Mouse (Mus musculus): ENCODE measurements at regions not wholly inside any gene's neighbourhood (a gene's known extent, or its start where the extent isn't known, plus 50 kb on each side); places are given as distances from the start of the nearest gene placed in this dataset.

DNA sequence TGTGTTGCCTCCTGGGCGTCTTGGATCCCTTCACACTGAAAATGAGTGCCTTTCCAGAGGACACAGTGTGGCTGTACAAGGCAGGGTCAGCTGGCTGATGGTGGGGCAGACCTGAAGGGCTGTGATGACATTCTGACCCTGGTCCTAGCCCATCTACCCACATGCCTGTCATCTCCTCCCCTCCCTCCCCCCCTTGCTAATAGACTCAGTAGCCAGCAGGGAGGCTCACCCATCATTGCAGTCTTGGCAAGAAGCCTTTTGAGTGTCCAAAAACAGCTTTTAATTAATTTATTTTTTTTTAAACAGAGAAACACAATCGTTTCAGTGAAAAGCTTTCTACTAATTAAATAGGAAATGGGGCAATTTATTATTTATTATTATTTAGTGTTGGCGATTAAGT is 67.0 kb upstream of the Ssx2ip start:
- no peak for DNase-seq (ENCODE audit: low read depth in 2 of 2, low spot score in 2 of 2)

DNA sequence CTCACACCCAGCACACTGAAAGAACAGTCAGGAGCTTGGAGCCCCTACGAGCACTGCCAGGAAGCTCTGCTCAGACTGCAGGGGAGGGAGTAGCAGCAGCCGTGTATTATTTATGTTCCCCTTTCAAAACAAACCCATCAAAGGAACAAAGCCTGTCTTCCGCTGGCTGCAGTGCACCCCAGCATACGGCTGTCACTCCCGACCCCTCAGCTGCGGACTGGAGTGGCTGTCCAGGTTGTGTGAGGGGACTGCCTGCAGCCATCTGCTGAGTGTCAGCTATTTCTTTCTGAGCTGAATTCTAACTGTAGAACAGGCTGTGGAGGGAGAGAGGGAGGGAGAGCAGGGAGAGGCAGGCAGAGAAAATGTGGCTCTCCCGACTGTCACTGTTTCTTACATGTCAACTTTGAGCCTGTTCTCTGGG is 66.6 kb upstream of the Ssx2ip start:
- no peak for DNase-seq (ENCODE audit: low read depth in 2 of 2, low spot score in 2 of 2)

DNA sequence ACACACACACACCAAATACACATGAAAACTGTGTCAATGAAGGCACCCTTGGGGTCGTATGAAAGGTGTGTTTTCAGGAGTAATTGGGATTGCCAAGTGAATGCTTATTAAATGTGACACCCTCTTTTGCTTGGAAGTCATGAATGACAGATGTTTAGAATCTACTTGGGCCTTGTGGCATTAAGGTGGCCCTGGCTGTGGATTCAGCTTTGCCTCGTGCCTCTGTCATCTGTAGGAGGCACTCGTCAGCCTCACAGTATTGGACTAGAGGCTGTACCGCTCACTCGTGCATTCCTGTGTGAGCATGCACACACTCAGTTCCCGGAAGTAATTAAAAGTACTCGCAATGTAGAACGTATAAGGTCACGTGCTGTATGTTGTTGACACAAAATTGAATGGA is 66.0 kb upstream of the Ssx2ip start:
- DNase-seq (ENCODE audit: low read depth in 2 of 2, low spot score in 2 of 2) = no peak

DNA sequence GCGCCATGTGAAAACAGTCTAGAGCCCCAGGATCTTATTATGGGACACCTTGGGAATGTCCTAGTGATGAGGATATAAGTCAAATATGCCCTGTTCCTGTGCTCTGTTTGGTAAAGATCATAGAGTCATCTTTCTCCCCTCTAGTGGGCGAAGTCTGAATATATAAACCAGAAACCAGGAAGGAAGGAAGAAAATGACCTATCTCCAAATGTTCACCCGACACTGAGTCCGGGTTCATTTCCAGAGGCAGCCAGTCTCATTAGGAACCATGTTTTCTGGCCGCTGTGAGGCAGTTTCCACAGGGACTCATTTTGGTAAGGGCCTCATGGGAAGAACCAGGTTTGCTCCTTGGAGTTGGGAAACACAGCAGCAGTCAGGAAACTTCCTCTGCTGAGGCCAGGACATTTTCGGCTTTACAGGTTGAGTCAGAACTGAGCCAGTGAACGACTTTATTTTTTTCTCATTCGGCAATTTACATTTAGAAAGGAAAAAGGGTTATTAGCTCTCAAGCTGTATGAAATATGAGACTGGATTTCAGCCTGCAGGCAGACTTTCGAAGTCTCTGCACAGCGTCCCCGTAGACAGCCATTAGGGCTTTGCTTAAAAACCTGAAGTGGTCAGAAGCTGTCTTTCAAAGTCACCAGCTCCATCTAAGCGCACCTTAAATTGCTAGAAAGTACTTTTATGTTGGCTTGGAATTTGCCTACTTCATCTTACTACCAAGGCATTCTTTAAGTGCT is 64.0 kb upstream of the Ssx2ip start:
- DNase-seq (ENCODE audit: low read depth in 2 of 2, low spot score in 2 of 2) = no peak

DNA sequence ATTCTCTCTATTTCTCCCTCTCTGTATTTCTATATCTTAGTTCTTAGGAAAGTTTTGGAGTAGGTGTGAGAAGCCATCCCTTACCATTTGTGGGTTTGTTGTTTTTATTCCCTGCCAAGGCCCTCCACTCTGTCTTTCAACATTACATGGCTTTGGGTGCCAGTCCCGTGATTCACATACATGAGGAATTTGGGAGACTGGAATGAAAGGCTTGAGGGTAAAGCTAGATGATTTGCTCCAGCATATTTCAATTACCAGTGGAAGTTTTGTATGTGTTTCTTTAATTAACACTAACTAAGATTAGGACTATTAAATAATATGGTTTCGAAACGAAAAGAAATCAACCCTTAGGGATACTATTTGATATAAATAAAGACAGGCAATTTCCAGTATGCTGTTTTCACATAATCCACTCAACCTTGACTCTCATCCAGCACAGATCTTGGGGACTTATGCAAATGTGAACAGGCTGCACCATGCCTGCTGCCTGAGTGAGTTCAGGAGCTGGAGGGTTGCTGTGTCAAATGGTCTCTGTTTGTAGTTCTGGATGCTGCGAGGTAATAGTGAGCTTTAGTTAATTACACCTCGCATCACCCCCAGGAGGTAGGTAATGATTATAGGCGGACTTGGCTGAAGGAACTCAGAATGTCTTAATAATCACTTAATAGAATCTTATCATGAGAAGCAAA is 62.6 kb upstream of the Ssx2ip start:
- no peak for DNase-seq (ENCODE audit: low read depth in 2 of 2, low spot score in 2 of 2)

DNA sequence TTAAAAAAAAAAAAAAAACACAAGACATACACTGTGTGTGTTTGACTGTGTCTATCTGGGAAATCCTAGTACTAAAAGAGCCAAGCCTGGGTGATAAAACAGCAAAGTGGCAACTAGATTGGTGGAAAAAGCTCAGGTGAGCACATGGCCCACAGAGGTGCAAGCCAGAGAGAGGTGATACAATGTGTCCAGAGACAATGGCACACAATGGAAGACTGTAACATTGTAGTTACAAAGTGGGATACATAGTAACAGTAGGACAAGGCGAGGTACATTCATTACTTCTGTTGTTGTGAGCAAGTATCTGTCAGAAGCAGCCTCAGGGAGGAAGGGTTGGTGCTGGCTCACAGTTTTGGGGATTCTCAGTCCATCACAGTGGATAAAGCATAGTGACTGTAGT is 61.7 kb upstream of the Ssx2ip start:
- DNase-seq (ENCODE audit: low read depth in 2 of 2, low spot score in 2 of 2) = no peak

DNA sequence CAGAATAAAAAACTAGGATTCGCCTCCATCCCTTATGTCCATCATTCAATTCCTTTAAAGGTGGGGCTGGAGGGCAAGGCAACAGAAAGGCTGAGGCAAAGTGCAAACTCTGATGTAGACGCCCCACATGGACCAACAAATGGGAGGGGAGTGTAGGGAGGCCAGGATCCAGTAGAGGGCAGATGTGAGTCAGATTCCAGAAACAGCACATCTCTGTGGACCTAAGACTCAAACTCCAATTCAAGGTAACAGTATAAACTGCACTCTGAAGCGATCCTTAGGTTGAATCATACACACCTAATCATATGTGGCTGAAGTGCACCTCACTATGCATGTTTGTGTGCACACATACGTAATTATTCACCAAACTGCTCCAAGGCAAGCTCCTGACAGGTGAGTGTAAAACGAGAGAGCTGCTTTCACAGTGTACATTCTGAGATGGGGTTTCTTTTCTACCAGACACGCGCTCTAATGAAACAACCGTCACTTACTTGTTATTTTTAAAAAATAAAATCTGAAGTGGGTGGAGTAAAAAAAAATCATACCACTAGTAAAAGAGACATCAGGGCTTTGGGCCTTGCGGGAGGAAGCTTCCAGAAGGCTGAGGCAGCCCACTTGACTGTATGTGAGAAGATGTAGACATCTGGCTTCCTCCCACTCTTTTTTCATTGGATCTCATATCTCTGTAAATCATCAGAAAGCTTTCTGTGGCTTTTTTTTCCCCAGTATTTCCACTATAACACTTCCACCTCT is 60.6 kb upstream of the Ssx2ip start:
- DNase-seq (ENCODE audit: low read depth in 2 of 2, low spot score in 2 of 2) = peak; percentile 5 to 44

DNA sequence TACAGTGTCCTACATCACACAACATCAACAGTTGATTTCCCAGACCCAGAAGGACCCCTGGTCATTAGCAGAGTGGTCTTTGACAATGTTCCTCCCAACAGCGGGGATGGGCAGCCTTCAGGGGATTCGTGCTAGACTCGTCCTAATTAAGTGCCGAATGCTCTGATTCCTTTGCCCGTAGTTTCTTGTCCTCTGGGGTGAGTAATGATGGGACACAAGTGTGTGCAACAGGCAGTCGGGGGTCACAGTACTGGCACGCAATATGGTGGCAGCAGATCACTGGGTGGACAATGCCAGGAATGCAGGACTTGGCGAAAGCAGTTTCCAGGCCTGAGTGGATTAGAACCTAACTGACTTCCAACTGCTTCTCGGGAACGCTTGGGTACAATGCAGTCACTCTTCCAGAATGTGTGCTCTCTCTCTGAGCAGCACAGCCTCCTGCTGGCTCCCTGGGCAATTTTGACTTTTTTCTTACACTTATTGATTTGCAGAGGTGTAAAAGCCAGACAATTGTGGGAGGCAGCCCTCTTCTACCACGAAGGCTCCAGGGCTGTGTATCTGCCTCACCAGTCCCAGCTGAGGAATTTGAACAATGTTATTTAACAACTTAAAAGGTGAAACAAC is 59.9 kb upstream of the Ssx2ip start:
- DNase-seq (ENCODE audit: low read depth in 2 of 2, low spot score in 2 of 2) = no peak

DNA sequence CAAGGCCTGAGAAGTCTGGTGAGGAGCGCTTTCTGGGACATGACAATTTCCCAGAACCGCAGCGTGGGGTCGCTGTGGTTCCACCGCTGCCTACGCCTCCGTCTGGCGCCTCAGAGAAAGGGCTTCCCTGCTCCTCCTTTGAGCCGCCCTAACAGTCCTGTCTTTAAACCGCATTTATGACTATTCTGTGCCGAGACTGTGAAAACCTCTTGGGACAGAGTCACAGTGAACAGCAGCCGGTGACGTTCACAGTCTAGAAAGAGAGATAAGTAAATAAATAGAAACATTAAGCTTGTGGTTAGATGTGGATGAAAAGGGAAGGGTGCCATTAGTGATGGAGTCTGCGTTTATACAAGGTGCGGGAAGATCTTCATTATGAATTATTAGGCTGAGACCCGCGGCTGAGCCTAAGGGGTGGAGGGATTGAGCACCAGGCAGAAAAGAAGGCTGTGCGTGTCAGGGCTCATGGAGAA is 59.1 kb upstream of the Ssx2ip start:
- DNase-seq (ENCODE audit: low read depth in 2 of 2, low spot score in 2 of 2) = peak; percentile 27 to 40

DNA sequence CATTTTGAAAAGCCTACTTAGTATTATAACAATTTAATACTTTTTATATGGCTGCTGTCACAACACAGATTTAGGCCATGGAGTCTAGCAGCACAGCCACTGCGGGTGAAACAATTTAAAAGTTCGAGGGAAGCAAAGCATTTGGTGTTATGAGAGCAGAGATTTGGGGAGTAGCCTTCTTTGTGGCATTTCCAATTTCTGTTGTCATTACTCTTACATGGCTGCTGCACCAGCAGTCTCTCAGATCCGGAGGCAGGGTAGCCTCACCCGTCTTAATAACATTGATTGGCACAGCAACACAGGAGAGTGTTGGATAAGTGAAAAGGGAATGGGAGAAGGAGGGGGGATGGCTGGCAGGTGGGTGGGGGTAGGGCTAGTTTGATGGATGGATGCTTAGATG is 58.5 kb upstream of the Ssx2ip start:
- DNase-seq (ENCODE audit: low read depth in 2 of 2, low spot score in 2 of 2) = no peak

DNA sequence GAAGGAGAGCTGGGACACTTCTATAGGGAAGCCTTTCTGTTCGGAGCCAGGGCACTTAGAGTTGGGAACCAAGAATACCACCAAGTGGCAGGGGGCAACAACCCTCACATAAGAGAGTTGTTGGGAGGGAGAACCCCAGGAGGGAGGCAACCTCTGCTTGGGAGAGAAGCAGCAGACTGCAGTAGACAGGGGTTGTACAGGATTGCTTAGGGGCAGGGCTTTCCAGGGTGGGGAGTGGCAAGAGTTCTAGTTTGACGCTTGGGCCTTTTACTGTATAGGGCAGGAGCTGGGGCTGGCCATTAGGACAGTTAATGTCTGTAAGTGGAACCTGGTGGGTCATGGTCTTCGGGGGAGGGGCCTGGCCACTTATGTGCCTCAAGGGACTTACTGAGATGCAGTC is 57.1 kb upstream of the Ssx2ip start:
- no peak for DNase-seq (ENCODE audit: low read depth in 2 of 2, low spot score in 2 of 2)

DNA sequence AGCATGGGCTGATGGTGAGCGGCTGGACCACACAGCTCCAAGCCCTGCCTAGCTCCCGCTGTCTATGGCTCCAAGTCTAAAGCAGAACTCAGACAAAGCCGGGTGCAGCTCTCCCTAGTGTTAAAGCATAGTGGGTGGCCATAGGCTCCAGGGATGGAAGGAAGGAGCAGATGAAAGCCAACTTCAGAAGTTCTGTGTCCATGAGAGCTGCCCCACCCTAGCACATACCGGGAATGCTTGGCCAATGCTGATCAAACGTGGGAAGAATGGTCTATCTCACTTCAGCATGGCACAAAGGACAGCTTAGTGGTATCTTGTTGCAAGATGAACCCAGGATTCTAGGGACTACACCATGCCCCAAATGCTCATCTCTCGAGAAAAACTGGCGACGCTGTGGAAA is 55.5 kb upstream of the Ssx2ip start:
- no peak for DNase-seq (ENCODE audit: low read depth in 2 of 2, low spot score in 2 of 2)

DNA sequence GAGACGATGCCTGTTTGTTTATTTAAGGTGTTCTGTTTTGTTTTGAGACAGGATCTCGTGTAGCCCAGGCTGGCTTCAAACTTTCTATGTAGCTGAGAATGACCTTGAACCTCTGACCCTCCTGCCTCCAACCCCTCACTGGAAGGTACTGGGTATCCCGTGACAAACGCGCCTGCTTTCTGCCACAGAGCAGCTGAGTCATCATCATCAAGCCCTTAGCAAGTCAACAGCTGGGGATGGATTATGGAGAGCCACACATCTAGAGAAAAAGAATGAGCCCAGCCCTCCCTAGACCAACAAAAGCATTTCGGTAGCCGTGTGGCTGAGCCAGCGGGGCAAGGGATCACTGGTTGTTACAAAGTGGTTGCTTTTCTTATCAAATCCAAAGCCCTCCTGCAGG is 55.0 kb upstream of the Ssx2ip start:
- DNase-seq (ENCODE audit: low read depth in 2 of 2, low spot score in 2 of 2) = no peak

DNA sequence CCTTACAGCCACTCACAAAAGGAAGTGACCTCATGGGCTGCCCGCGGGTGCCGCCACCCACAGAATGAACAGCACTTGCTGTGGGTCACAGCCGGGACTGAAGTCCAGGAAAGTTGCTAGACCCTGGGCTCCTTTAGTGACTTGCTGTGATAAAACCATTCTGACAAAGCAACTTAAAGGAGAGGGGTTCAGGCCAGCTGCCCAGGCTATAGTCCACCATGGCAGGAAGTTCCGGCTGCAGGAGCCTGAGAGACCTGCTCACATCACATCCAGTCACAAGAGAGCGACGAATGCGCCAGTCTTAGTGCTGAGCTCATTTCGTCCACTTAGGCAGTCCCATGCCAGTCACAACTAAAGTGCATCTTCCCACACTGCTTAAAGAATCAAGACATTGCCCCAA is 54.3 kb upstream of the Ssx2ip start:
- DNase-seq (ENCODE audit: low read depth in 2 of 2, low spot score in 2 of 2) = no peak

DNA sequence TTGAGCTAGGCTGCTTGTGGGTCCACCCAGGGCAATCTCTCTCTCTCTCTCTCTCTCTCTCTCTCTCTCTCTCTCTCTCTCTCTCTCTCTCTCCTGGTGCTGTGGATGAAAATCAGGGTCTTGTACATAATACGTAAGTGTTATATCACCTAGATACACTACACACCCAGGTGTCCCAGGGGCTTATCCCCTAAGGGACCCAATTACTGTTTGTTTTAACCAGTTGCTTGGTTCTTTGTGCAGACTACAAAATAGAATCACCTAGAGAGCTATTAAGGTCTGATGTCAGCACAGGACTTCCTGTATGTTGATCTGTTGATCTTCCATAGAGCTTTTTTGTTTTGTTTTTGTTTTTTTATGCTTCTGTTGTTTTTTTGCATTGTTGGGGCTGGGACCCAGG is 53.0 kb upstream of the Ssx2ip start:
- no peak for DNase-seq (ENCODE audit: low read depth in 2 of 2, low spot score in 2 of 2)

DNA sequence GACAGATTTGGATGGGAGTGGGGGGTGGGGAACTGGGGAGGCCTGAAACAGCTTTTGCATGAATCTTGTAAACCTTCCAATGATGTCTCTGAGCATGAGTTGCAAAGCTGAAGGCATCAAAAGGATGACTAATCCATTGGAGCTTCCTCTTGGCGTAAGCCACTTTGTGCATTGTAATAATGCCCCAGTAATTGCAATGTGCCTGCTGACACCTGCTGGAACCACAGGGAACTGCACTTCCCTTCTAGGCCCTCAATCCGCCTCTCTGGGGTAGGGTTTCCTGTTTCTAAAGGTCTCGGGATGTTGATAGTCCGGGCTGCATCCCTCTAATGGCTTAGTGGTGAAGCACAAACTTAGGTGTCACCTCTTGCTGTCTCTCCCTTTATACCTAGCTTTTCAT is 52.3 kb upstream of the Ssx2ip start:
- DNase-seq (ENCODE audit: low read depth in 2 of 2, low spot score in 2 of 2) = peak; percentile 7 to 39

DNA sequence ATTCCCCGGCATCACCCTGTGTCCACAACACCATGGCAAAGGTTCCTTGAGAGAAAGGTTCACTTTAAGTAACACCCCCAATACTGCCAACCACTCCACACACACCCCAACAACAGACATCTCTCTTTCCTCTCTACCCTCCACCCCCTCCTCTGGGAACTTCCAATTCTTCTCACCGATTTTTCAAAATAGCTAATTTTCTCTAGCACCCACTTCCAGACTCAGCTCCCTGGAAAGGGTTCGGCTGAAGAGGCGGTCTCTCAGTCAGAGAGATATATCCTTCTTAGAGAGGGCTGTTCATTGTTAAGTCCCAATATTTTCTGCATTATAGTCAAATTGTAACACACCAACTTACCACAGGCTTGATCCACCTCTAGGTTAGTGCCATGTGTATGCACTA is 50.5 kb upstream of the Ssx2ip start:
- DNase-seq (ENCODE audit: low read depth in 2 of 2, low spot score in 2 of 2) = no peak

Data from CD8-positive naive resting alpha-beta T cell, adult 2 months (primary cell).